Mouse (Mus musculus) adrenal gland, postnatal 10 days (tissue): Measurements from ENCODE around the gene Arl8a. TPM values are rescaled to one million over a fixed set of nuclear protein-coding genes. Genes with fewer than 3 reads are reported as not detected.

Source experiments
- DNase-seq: peaks from one replicate; pipeline ENCODE4 v3.0.0; 2021; ENCODE audit warnings: mixed read lengths
- total RNA-seq, 2 experiments: library from RNA; stranded (reverse); gene quantifications; 2 replicates each; pipeline ENCODE4 v1.2.3; 2021

Arl8a gene
- total RNA-seq, 2 experiments from 2014 or later: 49.2 to 57.7 TPM

DNA sequence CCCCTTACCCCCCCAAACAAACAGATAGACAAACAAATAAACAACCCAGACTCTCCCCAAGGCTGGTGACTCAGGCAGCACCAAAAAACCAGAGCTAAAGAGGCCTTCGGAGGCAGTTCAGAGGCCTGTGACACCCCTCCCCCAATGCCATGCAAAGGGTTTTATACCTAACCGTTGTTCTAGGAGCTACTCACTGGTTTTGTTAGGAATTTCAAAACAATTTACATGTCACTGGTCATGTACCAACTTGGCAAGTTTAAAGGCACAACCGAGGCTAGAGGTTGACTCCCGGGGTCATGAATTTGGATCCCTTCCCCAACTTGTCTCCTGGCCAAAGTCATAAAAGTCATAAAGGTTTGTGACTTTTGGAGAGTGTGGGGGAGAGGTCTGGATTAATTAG lies 53.8 kb downstream of the Arl8a start:
- DNase-seq: no peak

- DNase-seq: no peak
Measured at GRCm38 (mm10) chr1:135204196-135205126, 57.8 kb downstream of the Arl8a start.

DNA sequence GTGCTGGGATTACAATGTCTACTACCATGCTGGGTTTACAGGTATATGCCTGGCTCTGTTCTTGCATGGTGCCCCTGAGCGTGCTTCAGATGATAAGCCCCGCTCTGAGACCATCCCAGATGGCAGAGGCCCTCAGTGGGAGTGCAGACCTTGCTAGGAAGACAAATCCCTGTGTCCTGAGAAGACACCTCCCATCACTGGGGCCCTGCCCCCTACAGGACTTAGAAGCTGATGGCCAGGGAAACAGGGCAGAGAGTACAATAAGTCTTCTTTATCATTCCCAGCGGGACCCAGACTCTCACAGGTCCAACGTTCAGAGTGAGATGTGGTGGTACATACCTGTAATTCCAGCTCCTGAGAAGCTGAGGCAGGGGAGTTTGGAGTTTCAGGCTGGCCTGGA lies 58.6 kb downstream of the Arl8a start:
- no peak for DNase-seq

Other genes with a start within 250 kb of the Arl8a start
- gene Ppp1r12b, start 190.9 kb upstream of the Arl8a start, total RNA-seq: 10 to 100 TPM; 16.7 to 32.8 TPM
- 1 to 10 TPM; 5.1 to 6.6 TPM for gene Ube2t, start 184.3 kb upstream of the Arl8a start, total RNA-seq
- 10 to 100 TPM; 20.5 to 28.4 TPM for gene Lgr6, start 41.5 kb upstream of the Arl8a start, total RNA-seq
- gene Ptpn7, start 14.1 kb upstream of the Arl8a start, total RNA-seq: 1 to 10 TPM; 1.8 to 2.5 TPM
- gene Gpr37l1, start 20.9 kb downstream of the Arl8a start, total RNA-seq: 1 to 10 TPM; 1.3 to 2.8 TPM
- gene Elf3, start 111.7 kb downstream of the Arl8a start, total RNA-seq: under 1 TPM; 0.21 to 0.39 TPM
- 10 to 100 TPM; 40.0 to 56.1 TPM for gene Rnpep, start 137.3 kb downstream of the Arl8a start, total RNA-seq
- 100 to 1,000 TPM; 277 to 292 TPM for gene Timm17a, start 167.0 kb downstream of the Arl8a start, total RNA-seq
- 1 to 10 TPM; 1.7 to 3.8 TPM for gene Lmod1, start 178.0 kb downstream of the Arl8a start, total RNA-seq
- gene Shisa4, start 228.4 kb downstream of the Arl8a start, total RNA-seq: 10 to 100 TPM; 13.9 to 31.8 TPM